Mouse (Mus musculus) heart, adult 2 months (tissue): Measurements from ENCODE around the gene Pnmal2. TPM values are rescaled to one million over a fixed set of nuclear protein-coding genes. Genes with fewer than 3 reads are reported as not detected.

Source experiments
- DNase-seq, 2 experiments: peaks; one replicate each; pipeline ENCODE4 v3.0.0; 2021
- H3K27ac ChIP-seq: fragments of 200-600 bp; 2 replicates; pipeline ENCODE4 v1.8.1; 2022
- H3K27me3 ChIP-seq: fragments of 200-500 bp; 2 replicates; pipeline ENCODE4 v1.6.1; 2012; ENCODE audit warnings: mild to moderate bottlenecking, low read length, inconsistent platforms, mixed read lengths; ENCODE audit not compliant: control insufficient read depth, insufficient read depth
- H3K36me3 ChIP-seq: fragments of 200-500 bp; 2 replicates; pipeline ENCODE4 v1.6.1; 2012; ENCODE audit warnings: low read length, inconsistent platforms; ENCODE audit not compliant: control insufficient read depth, insufficient read depth
- H3K4me1 ChIP-seq: fragments of 200-500 bp; 2 replicates; pipeline ENCODE4 v1.6.1; 2011; ENCODE audit warnings: low read length; ENCODE audit not compliant: control insufficient read depth, insufficient read depth
- H3K4me3 ChIP-seq: fragments of 200-600 bp; 2 replicates; pipeline ENCODE4 v1.8.1; 2022
- H3K79me2 ChIP-seq: fragments of 200-500 bp; replicated peaks from 2 replicates; pipeline ENCODE4 v1.6.1; 2012; ENCODE audit warnings: mild to moderate bottlenecking, inconsistent platforms, low read length, moderate library complexity, mixed read lengths; ENCODE audit not compliant: control insufficient read depth, insufficient read depth
- H3K9ac ChIP-seq: fragments of 200-500 bp; 2 replicates; pipeline ENCODE4 v1.6.1; 2012; ENCODE audit warnings: low read depth, mild to moderate bottlenecking, control low read depth, inconsistent platforms, low read length, mixed read lengths
- CTCF ChIP-seq: fragments of 200-600 bp; IDR thresholded peaks from 2 replicates; pipeline ENCODE4 v1.8.1; 2022; ENCODE audit warnings: antibody characterized with exemption, mild to moderate bottlenecking, moderate library complexity
- EP300 ChIP-seq: fragments of 200-500 bp; IDR thresholded peaks from 2 replicates; pipeline ENCODE4 v1.6.1; 2011; ENCODE audit warnings: low read depth, low read length, control low read depth; ENCODE audit not compliant: insufficient read depth
- POLR2A ChIP-seq: fragments of 200-500 bp; IDR thresholded peaks from 2 replicates; pipeline ENCODE4 v1.6.1; 2011; ENCODE audit warnings: mild to moderate bottlenecking, low read depth, low read length, control low read depth; ENCODE audit not compliant: insufficient read depth
- WGBS: fragments of 180-500 bp; shearing (Covaris S2); methylation state at CpG from one replicate; pipeline ENCODE4 v1.1.7; 2018; 5-methylcytosine and 5-hydroxymethylcytosine counted together
- intact Hi-C: fragments of 180-260 bp; cut with DNase I; formaldehyde crosslinking; loops from one replicate; pipeline ENCODE4 v1.15.1; 2025
- polyA plus RNA-seq: library from polyadenylated mRNA; depleted of rRNA; stranded (reverse); fragments of >200 nt; gene quantifications from 2 replicates; pipeline ENCODE4 v1.2.3, GENCODE M21; 2012
- total RNA-seq, 2 experiments: library from RNA; stranded (reverse); gene quantifications; 2 replicates each; pipeline ENCODE4 v1.2.3; 2021

The Pnmal2 gene
- total and polyA plus RNA-seq, 3 experiments: 3.5 to 4.1 (median 3.8) TPM

- H3K27me3 ChIP-seq: no peaks in the 10 kb centered on the region
- peak overlapping the region; percentile 41; the same call in 1 of the 2 replicates for H3K27ac ChIP-seq
- peaks cover 9% of the 10 kb centered on the region for H3K4me1 ChIP-seq
- H3K79me2 ChIP-seq: no peaks in the 10 kb centered on the region
- peak overlapping the region; percentile 42 for H3K9ac ChIP-seq
- no peaks in the 10 kb centered on the region for H3K36me3 ChIP-seq
- intact Hi-C loops: loop anchor here (5.0 kb wide), 1 partner anchor 281 kb away; no protein-coding TSS in a partner anchor
- H3K4me3 ChIP-seq: peak overlapping the region; percentile 6; the same call in 1 of the 2 replicates
- DNase-seq: no peak
- 14% methylated on average over 11 of the region's 11 CpGs for WGBS
- TF ChIP-seq EP300 (no peak), POLR2A (no peak), CTCF (no peak)
These were observed 36.1 kb upstream of the Pnmal2 start for GRCm38 (mm10) chr7:16908367-16908766.

GRCm38 (mm10) chr7:16908859-16909258 lies 35.6 kb upstream of the Pnmal2 start:
- DNase-seq: no peak
- H3K4me1 ChIP-seq: peaks cover 10% of the 10 kb centered on the region
- H3K9ac ChIP-seq: peak overlapping the region; percentile 46; the same call in 1 of the 2 replicates

DNA sequence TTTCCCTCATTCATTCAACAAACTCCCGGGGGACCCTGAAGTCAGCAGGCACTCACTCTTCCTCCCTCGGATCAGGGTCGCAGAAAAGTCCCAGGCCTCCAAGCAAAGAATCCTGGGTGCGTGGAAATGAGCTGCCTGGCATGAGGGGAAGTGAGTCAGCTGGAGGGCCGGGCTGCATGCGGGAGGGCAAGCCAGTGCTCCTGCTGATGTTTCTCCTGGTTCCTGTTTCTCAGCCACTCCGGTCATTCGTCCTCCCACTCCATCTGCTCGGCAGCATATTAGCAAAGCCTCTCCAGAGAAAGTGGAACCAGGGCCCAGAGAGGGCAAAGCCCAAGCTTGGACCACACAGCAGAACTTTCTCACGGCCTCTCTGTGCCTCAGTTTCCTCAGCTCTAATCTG lies 34.6 kb upstream of the Pnmal2 start:
- no peaks in the 10 kb centered on the region for H3K79me2 ChIP-seq
- peaks cover 10% of the 10 kb centered on the region for H3K4me1 ChIP-seq
- intact Hi-C loops: loop anchor here (5.0 kb wide), 1 partner anchor 283 kb away; no protein-coding TSS in a partner anchor
- DNase-seq: peak; percentile 32 to 53
- no peak overlapping the region for H3K9ac ChIP-seq
- no peak overlapping the region for H3K4me3 ChIP-seq
- H3K27ac ChIP-seq: no peak overlapping the region; the same call in 1 of the 2 replicates
- no peaks in the 10 kb centered on the region for H3K36me3 ChIP-seq
- 29% methylated on average over 10 of the region's 10 CpGs for WGBS
- H3K27me3 ChIP-seq: no peaks in the 10 kb centered on the region
- TF ChIP-seq POLR2A (no peak), EP300 (no peak), CTCF (no peak)

More at GRCm38 (mm10) chr7:16908859-16909258, 35.6 kb upstream of the Pnmal2 start:
- intact Hi-C loops: loop anchor here (5.0 kb wide), 1 partner anchor 282 kb away; no protein-coding TSS in a partner anchor
- TF ChIP-seq CTCF (no peak), POLR2A (no peak), EP300 (no peak)
- H3K4me3 ChIP-seq: no peak overlapping the region
- 64% methylated on average over 11 of the region's 11 CpGs for WGBS
- H3K27me3 ChIP-seq: no peaks in the 10 kb centered on the region
- no peaks in the 10 kb centered on the region for H3K36me3 ChIP-seq
- H3K79me2 ChIP-seq: no peaks in the 10 kb centered on the region
- H3K27ac ChIP-seq: no peak overlapping the region

GRCm38 (mm10) chr7:16911904-16912303 lies 32.6 kb upstream of the Pnmal2 start:
- H3K4me1 ChIP-seq: peaks cover 6% of the 10 kb centered on the region
- no peaks in the 10 kb centered on the region for H3K27me3 ChIP-seq
- DNase-seq: peak in 1 of 2 experiments; percentile 10
- no peaks in the 10 kb centered on the region for H3K36me3 ChIP-seq
- TF ChIP-seq CTCF: no peak
- no peak for TF ChIP-seq POLR2A
- TF ChIP-seq EP300: no peak
- 98% methylated on average over 3 of the region's 3 CpGs for WGBS
- no peak overlapping the region for H3K4me3 ChIP-seq
- H3K9ac ChIP-seq: no peak overlapping the region
- H3K27ac ChIP-seq: no peak overlapping the region; the same call in 1 of the 2 replicates
- intact Hi-C loops: no loop called here
- H3K79me2 ChIP-seq: no peaks in the 10 kb centered on the region

DNA sequence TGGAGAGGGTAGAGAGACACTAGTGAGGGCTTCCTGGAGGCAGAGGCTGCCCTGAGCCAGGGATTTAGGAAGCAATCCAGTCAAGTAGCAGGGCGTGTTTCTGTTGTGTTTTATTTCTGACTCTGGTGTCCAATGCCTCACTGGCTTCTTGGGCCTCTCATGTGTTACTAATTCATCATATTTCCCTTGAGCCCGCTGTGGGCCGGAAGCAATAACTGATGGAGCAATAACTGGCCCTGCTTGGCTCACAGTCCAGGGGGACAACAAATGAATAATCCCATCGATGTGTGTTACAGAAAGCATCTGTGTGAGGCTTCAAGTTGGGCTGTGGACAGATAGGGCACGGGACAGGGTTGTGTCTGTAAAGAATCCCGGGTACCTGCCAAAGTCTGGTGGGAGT lies 32.1 kb upstream of the Pnmal2 start:
- no peak overlapping the region for H3K9ac ChIP-seq
- no peaks in the 10 kb centered on the region for H3K79me2 ChIP-seq
- intact Hi-C loops: no loop called here
- H3K27me3 ChIP-seq: no peaks in the 10 kb centered on the region
- no peaks in the 10 kb centered on the region for H3K36me3 ChIP-seq
- H3K4me3 ChIP-seq: no peak overlapping the region
- H3K27ac ChIP-seq: peak overlapping the region; percentile 12; the same call in 1 of the 2 replicates
- peak; percentile 49 to 76 for DNase-seq
- no peak for TF ChIP-seq CTCF
- TF ChIP-seq EP300: 0 out of 2 replicates have a peak, but pooled peaks have one; percentile 20
- 0 out of 2 replicates have a peak, but pooled peaks have one; percentile 18 for TF ChIP-seq POLR2A
- WGBS: 69% methylated on average over 6 of the region's 6 CpGs
- peaks cover 5% of the 10 kb centered on the region for H3K4me1 ChIP-seq

DNA sequence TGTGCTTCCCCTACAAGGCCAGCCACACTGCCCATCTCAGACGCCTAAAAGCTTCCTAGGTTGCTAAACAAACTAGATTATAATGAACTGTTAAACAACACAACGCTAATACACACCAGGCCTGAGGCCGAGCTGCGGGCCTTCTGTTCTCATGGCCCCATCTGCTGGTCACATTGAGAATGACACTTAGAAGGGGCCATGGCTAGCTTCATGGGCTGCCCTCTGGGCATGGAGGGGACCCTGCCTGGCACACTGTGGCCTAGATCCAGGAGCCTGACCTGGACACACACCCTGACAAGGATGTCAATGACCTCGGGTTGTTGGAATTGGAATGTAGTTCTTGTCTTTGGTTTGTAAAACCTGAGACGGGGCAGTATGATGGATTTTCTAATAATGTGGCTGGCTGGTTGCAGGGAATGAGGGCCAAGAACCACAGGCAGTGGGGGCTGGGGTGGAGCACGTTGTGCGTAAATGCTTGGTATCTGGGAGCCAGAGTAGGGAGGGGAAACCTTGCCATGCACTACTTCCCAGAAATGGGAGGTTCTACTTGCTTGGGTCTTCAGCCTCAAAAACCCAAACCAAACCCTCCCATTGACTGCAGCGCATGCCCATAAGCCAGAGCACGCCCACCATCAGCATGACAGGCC lies 30.6 kb upstream of the Pnmal2 start:
- Histone ChIP-seq H3K27me3 (no peaks in the 10 kb centered on the region), H3K4me3 (no peak overlapping the region), H3K27ac (no peak overlapping the region; the same call in 1 of the 2 replicates), H3K79me2 (no peaks in the 10 kb centered on the region), H3K4me1 (peaks cover 5% of the 10 kb centered on the region), H3K36me3 (no peaks in the 10 kb centered on the region), H3K9ac (no peak overlapping the region)
- 33% methylated on average over 10 of the region's 10 CpGs for WGBS
- peak; percentile 74 to 83 for DNase-seq
- TF ChIP-seq EP300 (peak; percentile 78; the same call in 1 of the 2 replicates), CTCF (peak; percentile 99), POLR2A (no peak)
- intact Hi-C loops: loop anchor here (1.0 kb wide), 2 partner anchors 19 to 170 kb away; no protein-coding TSS in a partner anchor
